Mouse (Mus musculus): Measurements from ENCODE around the gene Klhdc4. TPM values are rescaled to one million over a fixed set of nuclear protein-coding genes. Genes with fewer than 3 reads are reported as not detected.

Gene Klhdc4
- polyA plus RNA-seq (2014; fragmentation: Illumina TruSeq; extraction: RNeasy Lipid Tissue Mini Kit (QIAGEN cat#74804)), result 2.7 TPM

DNA sequence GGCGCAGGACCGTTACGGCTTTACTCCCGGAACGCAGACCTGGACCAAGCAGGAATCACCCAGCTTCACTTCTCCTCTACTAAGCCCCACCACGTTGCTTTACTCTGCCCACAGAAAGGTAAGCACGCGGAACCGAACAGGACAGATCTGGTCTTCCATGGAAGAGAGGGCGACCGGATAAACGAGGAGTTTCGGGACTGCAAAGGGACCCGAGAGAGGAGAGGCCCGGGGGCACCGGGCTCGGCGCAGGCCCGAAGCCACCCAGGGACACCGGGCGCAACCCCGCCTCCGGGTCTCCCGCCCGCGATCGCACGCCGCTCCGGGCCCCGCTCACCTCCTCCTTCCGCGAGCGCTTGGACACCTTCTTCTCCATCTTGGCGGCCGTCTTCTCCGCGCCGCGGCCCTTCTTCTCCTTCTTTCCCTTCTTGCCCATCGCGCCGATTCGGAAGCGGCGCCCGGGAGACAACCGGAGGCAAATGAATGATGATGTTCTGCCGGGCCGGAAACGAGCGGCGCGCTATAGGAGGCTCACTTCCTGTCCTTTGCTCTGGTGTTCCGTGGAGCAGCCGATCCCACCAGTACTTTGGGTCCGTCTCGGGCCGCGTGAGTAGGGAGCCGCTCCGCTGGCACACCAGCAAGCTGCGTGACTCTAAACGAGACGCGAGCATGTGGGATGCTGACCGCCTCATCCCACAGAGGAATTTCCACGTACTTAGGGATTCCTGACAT lies at the start of gene Klhdc4:
Klhdc4 (minus strand) TSS at position 522 of the 729 bp plus-strand sequence.

Other genes starting within 250 kb of the Klhdc4 start
- 46.0 TPM for gene Map1lc3b, start 239.2 kb downstream of the Klhdc4 start, polyA plus RNA-seq (2014; fragmentation: Illumina TruSeq; extraction: RNeasy Lipid Tissue Mini Kit (QIAGEN cat#74804))
- gene Zcchc14, start 176.7 kb downstream of the Klhdc4 start, polyA plus RNA-seq (2014; fragmentation: Illumina TruSeq; extraction: RNeasy Lipid Tissue Mini Kit (QIAGEN cat#74804)), result 28.4 TPM
- gene Jph3, start 99.9 kb downstream of the Klhdc4 start, polyA plus RNA-seq (2014; fragmentation: Illumina TruSeq; extraction: RNeasy Lipid Tissue Mini Kit (QIAGEN cat#74804)), result not detected
- 13.9 TPM for gene Slc7a5, start 78.1 kb upstream of the Klhdc4 start, polyA plus RNA-seq (2014; fragmentation: Illumina TruSeq; extraction: RNeasy Lipid Tissue Mini Kit (QIAGEN cat#74804))
- gene Car5a, start 115.3 kb upstream of the Klhdc4 start, polyA plus RNA-seq (2014; fragmentation: Illumina TruSeq; extraction: RNeasy Lipid Tissue Mini Kit (QIAGEN cat#74804)), result not detected
- 5.1 TPM for gene Banp, start 120.2 kb upstream of the Klhdc4 start, polyA plus RNA-seq (2014; fragmentation: Illumina TruSeq; extraction: RNeasy Lipid Tissue Mini Kit (QIAGEN cat#74804))